Mouse (Mus musculus): ENCODE data around the gene Plaa.
"Not testable (repeated sequence)": the region's sequence is repeated elsewhere in the genome, so short reads cannot be mapped to it uniquely, and the experiment has no call there.

DNA sequence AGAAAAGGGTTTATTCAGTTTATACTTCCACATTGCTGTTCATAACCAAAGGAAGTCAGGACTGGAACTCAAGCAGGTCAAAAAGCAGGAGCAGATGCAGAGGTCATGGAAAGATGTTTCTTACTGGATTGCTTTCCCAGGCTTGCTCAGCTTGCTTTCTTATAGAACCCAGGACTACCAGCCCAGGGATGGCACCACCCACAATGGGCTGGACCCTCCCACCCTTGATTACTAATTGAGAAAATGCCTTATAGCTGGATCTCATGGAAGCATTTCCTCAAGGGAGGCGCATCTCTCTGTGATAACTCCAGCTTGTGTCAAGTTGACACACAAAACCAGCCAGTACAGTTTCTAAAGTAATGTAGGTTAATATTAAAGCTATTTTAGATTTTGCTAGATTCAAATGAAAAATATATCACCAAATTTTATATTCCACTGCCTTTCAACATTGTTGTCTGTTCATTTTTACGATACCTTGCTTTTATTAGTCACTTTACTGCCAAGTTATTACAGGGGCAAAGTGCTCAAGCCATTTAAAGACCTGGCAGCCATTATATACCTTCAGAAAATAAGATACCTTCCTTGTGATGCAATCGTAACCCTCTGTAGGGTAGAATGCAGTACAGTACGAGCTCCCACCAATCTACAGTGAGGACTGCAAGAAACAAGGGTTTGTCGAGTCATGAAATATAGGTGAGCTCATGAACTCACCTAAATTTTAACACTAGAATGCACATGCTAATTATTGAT, 47.6 kb upstream of the Plaa start:
- not testable (repeated sequence) for TF ChIP-seq POLR2A (IDR thresholded peaks at IDR 0.05; ENCODE audit: low read depth, low read length); CTCF (IDR thresholded peaks at IDR 0.05; ENCODE audit: borderline replicate concordance, insufficient read depth, low read length)

Measured in embryonic fibroblast, embryonic 13.5 days (primary cell).